Mouse (Mus musculus) spleen, postnatal 10 days (tissue): ENCODE measurements around the gene Gm13084.
"Not testable (repeated sequence)": the region's sequence is repeated elsewhere in the genome, so short reads cannot be mapped to it uniquely, and the experiment has no call there.

Experiments
- DNase-seq, 2 experiments: peaks; one replicate each; pipeline ENCODE4 v3.0.0; 2021 to 2022; ENCODE audit warnings: low spot score in 2 of 2

The Gm13084 gene

DNA sequence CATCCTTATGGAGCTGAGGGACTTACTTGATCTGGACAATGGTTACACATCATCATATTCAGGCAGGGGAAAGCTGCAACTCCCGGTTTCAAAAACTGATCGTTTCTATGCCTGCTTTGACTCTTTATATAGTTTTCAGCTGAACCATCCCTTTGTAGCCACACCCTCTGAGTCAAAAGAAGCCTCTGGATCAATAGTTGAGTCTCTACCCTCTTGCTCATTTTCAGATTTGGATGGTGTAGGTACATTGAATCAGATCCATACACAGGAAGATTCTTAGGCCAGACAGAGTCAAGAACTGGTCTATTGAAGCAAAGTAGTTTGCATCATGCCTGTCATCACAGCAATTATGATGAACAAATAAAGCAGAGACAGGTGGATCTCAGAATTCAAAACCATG is at the start of gene Gm13084:
TSS of gene Gm13084 (minus strand) at position 101 of the 400 bp plus-strand sequence.
- no peak for DNase-seq

- DNase-seq, result not testable (repeated sequence)
Observed at GRCm38 (mm10) chr4:143846197-143846596, 30.3 kb upstream of the Gm13084 start, which contains the start of gene Gm13103. Gene Gm13103, plus strand, starts transcription at chr4:143846497.

DNA sequence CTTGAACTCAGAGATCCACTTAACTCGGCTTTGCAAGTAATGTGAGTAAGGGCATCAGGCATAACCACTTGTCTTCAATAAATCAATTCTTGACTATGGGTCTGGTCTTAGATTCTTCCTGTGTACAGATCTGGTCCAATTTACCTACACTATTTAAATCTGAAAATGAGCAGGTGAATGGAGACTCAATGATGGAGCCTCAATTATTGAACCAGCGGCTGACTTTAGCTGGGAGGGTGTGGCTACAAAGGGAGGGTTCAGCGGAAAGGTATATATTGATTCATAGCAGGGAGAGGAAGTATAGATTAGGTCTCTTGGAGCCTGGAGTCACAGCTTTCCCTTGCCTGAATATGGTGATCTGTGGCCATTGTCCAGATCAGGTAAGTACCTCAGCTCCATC is 26.8 kb downstream of the Gm13084 start, which contains the start of gene Gm13023:
TSS of gene Gm13023 (plus strand) at position 301 of the 400 bp plus-strand sequence.
- not testable (repeated sequence) for DNase-seq
